Mouse (Mus musculus) neutrophil, adult 5-6 weeks (primary cell): ENCODE measurements around the gene Me3. TPM values are rescaled to one million over a fixed set of nuclear protein-coding genes. Genes with fewer than 3 reads are reported as not detected.

Experiments used
- ATAC-seq: fragments of 151-379, 151-347 bp; 2 replicates; pipeline ENCODE4 v1.8.0; 2017; ENCODE audit warnings: mild to moderate bottlenecking, moderate TSS enrichment; ENCODE audit not compliant: insufficient number of reproducible peaks, poor library complexity, low FRiP score, severe bottlenecking; ENCODE audit errors: extremely low read depth
- total RNA-seq: library from RNA; stranded (forward); fragments of 200-1000 nt; gene quantifications from 2 replicates; pipeline ENCODE4 v1.2.3, GENCODE M21; 2017

Gene Me3
- total RNA-seq, 1 experiment from 2014 or later, result not detected

DNA sequence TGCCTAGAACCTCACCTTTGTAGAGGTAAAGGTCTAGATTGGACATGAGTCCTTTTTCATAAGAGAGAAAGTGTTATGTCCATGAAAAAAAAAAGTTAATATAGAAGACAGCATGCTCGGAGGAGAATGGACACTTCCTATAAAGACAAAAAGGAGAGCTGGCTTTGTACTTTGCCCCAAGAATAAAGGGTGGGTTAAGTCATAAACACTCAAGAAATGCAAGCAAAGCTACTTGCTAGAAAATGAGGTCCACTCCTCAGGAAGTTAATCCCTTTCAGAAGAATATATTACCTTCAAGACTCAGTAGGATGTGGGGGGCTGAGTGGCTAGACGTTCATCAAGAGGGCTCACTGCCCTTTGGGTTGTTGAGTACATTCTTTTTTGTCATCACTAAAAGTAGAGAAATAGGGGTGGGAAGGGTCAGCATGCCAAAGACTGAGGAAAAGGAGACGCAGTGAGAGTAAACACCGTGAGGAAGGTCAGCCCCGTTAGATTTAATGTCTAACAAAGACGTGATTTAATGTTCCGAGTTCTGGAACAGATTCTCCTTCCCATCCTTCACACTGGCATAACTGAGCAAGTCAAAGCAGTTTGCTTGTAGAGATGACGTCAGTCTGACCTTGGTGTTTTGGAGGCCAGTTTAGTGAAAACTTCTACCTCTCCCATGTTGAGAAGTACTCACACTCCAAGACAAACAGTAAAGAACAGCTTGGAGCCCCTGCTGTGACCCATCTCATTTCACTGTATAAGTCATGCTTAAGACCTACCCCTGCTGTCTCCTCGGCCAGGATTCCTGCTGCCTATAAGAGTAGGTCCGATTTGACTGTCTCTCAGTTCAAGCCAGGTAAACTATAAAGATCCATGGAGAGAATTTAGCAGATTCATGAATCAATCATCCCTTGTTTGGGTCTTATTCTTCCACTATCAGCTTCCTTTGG is 220.2 kb downstream of the Me3 start:
- ATAC-seq, result no peak

DNA sequence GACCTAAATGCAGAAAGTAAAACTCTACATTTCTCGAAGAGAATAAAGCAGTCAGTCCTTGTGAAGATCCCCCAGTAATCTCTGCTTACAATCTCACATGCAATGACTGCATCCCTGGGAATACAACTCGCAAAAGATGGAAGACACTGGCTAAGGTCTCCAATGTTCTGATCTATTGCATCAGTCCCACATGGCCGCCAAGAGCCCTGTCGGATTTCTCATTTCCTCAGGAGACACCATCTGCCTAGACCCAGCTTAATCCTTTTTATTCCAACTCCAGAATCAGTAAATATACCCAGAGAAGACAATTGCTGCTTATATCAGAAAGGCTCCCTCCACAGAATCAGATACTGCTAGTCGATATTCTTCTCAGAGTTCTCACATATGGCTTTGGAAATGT is 220.9 kb downstream of the Me3 start:
- ATAC-seq, result no peak

- no peak for ATAC-seq
Observed at GRCm38 (mm10) chr7:89855196-89855595, 223.0 kb downstream of the Me3 start.

DNA sequence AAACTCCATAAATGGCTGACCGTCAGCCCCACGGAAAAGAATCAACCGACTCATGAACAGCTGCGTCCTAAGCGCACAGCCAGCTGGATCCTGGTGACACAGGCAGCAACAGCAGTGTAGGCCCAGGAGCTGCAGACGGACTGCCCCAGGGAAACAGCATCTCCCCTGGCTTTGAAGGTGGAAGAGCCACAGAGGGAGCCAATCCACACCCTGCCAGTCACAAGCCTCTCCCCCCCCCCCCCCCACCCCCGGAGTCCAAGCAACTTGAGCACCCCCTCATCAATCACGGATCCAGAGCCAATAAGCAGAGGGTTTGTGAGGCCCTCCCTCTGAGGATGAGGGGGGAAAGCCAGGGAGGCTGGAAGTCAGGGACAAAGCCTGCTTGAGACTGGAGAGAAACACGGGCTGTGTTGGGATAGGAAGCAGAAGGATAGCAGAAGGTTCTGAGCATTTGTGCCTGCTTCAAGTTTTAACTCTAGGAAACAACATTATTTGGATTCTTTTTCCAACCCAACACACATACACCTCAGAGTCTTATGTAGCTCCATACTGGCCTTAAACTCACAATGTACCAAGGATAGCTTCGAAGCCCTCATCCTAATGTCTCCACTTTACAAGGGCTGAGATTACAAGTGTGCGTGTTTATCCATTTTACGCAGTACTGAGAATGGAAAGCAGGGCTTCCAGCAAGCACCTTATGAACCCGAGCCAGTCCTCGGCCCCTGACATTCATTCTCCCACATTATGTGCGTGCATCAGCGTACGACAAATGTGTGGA is 224.4 kb downstream of the Me3 start:
- ATAC-seq, result no peak

GRCm38 (mm10) chr7:89864769-89865168 is 232.6 kb downstream of the Me3 start:
- no peak for ATAC-seq

DNA sequence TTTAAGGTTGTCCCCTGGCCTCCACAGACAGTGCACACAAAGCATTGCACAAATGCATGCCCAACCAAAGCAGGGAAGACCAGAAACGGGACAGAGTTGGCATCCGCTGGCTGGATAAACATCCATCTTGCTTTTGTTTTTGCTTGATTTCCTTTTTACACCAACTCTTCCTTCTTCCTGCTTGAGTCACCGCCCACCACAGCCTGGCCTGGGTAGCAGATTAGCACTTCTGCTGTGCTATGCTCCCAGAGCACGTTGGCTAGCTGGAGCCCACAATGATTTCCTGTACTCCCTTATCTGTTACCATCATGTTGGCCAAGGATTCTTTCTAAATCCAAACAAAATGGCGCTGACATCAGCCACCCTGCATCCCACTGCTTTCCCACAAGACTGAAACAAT is 235.0 kb downstream of the Me3 start:
- no peak for ATAC-seq

DNA sequence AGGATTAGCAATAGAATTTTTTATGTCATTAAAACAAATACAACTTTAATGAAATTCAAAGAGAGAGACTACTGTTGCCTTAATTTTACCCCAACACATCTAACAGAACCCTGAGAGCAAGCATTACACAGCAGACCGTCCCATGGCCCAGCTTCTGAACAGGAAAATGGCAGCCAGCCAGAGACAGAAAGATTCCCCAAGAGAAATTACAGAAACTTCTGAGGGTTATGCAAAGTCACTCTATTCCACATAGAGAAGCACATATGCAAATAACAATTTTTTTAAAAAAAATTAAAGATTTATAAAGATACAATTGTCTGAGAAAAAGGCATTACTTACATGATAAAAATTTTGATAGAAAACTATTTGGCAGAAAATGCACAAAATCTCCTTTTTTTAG is 247.5 kb downstream of the Me3 start:
- no peak for ATAC-seq

GRCm38 (mm10) chr7:89884551-89884950 is 252.4 kb downstream of the Me3 start:
- ATAC-seq, result no peak

DNA sequence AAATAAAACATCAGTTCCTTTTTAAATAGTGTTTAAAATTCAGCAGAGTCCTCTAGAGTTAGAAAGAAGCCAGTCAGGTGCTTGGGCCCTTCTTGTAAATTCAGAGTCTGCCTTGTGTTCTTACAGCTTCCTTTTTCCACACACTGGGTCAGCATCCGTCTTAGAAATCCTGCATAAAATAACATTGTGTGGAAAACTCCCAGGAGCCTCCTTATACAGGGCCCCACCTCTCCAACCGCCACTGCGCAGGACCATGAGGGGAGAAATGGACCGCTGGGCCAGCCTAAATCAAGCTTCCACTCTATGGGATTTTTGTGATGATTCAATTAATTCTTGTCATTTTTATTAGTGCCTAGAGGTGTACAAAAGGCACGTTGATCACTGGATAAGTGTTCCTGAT is 259.2 kb downstream of the Me3 start:
- ATAC-seq, result no peak

GRCm38 (mm10) chr7:89891856-89892255 is 259.7 kb downstream of the Me3 start:
- ATAC-seq, result no peak

DNA sequence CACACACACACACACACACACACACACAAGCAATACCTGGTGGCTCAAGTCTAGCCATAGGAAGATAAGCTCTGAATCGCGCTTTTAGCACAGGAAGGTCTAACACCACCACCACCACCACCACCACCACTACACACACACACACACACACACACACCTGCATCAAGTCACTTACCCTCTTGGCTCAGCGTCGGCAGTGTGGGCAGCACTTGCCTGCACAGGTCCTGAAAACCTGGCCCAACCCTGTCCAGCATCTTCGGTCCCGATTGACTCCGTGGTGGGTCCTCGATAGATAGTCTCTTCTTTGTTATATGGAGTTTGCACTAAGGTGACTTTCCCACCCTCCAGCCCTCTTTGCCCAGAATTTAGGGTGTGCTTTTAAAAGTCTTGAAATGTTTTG is 270.8 kb downstream of the Me3 start:
- ATAC-seq, result no peak

- no peak for ATAC-seq
Observed at GRCm38 (mm10) chr7:89903442-89904343, 271.5 kb downstream of the Me3 start, which contains the start of gene Ccdc81. Gene Ccdc81, minus strand, starts transcription at chr7:89903629.

Other genes starting within 250 kb of the Me3 start
- gene Tmem135, start 228.2 kb upstream of the Me3 start, total RNA-seq, result 23.5 and 24.6 TPM in 2 replicates
- 0.37 and 0.47 TPM in 2 replicates for gene Fzd4, start 228.0 kb upstream of the Me3 start, total RNA-seq
- gene Prss23, start 105.2 kb upstream of the Me3 start, total RNA-seq, result 0.70 and 1.1 TPM in 2 replicates